Mouse (Mus musculus) frontal cortex, postnatal 14 days (tissue): ENCODE measurements around the gene Rffl.

Source experiments
- DNase-seq, 2 experiments: peaks; one replicate each; pipeline ENCODE4 v3.0.0; 2022; ENCODE audit warnings: low spot score in 2 of 2

Gene Rffl

DNA sequence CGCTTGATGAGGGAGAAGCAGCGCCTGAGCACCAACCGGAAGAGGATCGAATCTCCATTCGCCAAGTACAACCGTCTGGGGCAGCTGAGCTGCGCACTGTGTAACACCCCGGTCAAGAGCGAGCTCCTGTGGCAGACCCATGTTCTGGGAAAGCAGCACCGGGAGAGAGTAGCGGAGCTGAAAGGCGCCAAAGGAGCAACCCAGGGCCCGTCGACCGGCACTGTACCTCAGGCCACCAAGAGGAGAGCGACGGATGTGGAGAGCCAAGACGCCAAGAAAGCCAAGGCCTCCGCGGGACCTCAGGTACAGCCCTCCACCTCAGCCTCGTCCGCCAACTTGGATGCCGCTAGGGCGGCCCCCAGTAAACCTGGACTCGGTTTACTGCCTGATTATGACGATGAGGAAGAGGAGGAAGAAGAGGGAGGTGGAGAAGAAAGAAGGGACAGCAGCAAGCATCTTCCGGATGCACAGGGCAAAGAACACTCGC lies 106.5 kb downstream of the Rffl start:
- DNase-seq: no peak

GRCm38 (mm10) chr11:82763742-82764437 lies 107.1 kb downstream of the Rffl start, which contains the start of the genes Cct6b and Zfp830:
Cct6b (minus strand) TSS chr11:82764321.
Zfp830 (plus strand) TSS chr11:82764345.
- peak; percentile 84 to 90 for DNase-seq

GRCm38 (mm10) chr11:82763261-82763660 lies 107.7 kb downstream of the Rffl start:
- no peak for DNase-seq

DNA sequence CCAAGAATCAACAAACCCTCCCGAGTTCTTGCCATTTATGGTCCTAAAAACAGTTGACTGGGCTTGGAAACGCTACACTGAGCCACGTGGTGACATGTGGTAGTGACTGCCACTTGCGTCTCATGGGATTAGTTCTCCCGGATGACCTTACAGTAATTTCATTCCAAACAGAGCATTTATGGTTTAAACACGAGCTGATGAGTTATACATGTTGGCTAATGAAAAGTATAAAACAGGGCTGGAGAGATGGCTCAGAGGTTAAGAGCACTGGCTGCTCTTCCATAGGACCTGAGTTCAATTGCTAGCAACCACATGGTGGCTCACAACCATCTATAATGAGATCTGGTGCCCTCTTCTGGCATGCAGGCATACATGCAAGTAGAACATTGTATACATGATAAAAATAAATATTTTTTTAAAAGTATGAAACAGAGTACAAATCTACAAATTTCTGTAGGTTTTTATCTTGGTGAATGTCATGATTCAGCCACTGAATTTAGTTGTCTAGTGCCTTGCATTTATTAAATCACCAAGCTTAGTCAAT lies 108.7 kb downstream of the Rffl start:
- no peak for DNase-seq

- DNase-seq: no peak
Observed at GRCm38 (mm10) chr11:82755919-82756318, 115.1 kb downstream of the Rffl start.
